Mouse (Mus musculus) CD4-positive, CD25-positive, alpha-beta regulatory T cell, adult 2 months (primary cell): ENCODE measurements at regions not wholly inside any gene's neighbourhood (a gene's known extent, or its start where the extent isn't known, plus 50 kb on each side); places are given as distances from the start of the nearest gene placed in this dataset.
"Not testable (repeated sequence)": the region's sequence is repeated elsewhere in the genome, so short reads cannot be mapped to it uniquely, and the experiment has no call there.

Experiments used
- DNase-seq: peaks from one replicate; pipeline ENCODE4 v3.0.0-alpha.2; 2012; ENCODE audit warnings: low read depth, low spot score

- no peak for DNase-seq
These were observed 163.3 kb upstream of the Fer start for GRCm38 (mm10) chr17:63699537-63699936.

DNA sequence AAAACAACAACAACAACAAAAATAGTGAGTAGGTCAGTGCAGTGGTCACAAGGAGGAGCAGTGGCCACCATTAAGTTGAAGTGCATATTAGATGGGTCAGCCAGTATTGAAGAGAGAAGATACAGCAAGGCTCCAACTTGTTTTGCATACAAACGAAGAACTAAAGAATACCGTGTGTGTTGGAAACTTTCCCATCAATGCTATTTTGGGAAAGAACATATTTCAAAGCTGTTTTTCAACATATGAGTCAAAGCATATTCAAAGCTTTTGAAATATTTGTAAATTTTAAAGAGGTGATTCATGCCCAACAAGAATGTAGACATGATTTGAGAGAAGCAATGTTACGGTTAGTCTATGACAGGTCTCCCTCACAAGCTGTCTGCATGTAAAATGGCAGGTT is 157.9 kb upstream of the Fer start:
- no peak for DNase-seq

DNA sequence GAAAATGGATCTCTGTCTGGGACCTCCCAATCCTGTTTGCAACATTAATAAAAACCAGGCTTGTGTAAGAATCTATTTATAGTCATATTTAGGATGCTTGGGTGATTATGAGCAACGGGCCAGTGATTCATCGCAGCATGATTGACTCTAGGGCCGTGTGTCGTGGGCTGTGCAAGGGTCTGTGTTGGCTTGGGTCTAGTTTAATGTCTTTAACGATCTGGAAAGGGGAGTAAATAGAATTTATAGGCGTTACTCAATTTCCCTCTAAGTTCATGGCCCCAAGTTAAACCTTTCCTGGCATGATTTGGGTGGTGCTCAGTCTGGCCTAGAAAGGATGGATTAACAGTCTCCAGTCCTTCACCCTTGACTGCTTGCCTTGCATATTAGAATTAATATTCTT is 149.9 kb upstream of the Fer start:
- no peak for DNase-seq

- DNase-seq = no peak
These were observed 147.2 kb upstream of the Fer start for GRCm38 (mm10) chr17:63715687-63716086.

DNA sequence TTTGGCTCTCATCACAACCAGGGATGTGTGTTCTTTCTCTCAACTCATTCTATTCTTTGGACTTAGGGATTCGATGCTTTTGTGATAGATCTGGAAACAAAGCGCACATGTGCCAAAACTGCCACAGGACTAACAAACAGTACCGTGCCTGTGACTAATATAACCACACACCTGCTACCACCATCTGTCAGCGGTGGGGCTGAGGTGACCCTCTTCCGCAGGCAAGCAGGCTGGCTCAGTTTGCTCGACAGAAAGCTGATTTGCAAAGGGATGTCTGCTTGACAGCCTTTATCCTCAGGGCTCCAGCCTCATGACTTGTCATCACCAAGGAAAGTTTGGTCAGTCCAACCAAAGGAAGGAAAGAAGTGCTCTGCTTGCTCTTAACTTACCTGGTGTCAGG is 146.7 kb upstream of the Fer start:
- DNase-seq = no peak

- no peak for DNase-seq
These were observed 145.7 kb upstream of the Fer start for GRCm38 (mm10) chr17:63717051-63717578.

DNA sequence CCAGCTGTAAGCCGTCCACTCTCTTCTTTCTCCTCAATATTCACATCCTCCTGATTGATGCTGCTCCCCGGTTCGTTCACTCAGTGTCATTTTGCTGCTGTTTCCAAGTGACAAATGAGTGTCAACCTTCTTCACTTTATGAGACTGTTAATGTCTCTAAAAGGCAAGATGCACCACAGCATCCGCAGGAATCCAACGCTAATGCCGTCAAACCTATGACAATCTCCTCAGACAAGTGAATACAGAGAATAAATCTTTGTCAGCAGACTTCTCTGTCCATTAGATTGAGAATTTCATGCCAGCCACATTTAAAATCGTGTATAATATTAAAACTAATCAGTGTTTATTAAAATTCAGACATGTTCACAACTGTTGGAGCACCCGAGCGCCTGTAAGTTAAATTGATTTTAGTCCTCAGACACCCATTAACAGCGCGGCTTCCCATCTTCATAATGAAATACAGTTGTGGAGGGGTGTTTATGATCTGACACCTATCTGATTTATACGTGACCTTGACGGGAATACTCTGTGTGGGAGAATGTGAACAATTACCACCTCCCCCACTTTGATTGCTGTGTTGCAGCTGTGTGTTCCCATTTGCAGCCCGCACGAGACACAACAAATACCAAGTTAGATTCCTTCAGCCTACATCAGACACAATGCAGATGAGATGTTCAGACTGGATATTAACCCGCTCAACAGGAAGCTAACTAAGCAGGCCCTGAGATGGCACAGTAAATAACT is 143.7 kb upstream of the Fer start:
- no peak for DNase-seq

- no peak for DNase-seq
These were observed 143.1 kb upstream of the Fer start for GRCm38 (mm10) chr17:63719771-63720170.

DNA sequence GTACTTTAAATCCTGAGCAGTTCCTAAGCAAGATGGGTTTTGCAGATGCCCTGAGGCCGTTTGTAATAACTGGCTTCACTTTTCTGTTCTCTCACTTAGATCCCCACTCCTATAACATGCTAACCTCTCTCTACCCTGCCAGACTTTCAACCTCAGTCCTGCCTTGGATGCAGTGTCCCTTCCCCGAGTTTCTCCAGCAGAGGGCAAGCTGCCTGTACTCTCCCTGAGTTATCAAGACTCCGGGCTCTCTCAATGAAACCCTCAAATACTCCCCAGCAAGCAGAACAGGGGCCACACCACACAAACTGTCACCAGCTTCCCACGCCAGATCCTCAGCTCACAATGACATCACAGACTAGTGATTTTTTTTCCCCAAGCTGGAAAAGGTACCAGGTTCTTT is 142.0 kb upstream of the Fer start:
- DNase-seq = no peak

GRCm38 (mm10) chr17:63722434-63723004 is 140.3 kb upstream of the Fer start:
- DNase-seq = no peak

- no peak for DNase-seq
These were observed 124.7 kb upstream of the Fer start for GRCm38 (mm10) chr17:63738206-63738605.

DNA sequence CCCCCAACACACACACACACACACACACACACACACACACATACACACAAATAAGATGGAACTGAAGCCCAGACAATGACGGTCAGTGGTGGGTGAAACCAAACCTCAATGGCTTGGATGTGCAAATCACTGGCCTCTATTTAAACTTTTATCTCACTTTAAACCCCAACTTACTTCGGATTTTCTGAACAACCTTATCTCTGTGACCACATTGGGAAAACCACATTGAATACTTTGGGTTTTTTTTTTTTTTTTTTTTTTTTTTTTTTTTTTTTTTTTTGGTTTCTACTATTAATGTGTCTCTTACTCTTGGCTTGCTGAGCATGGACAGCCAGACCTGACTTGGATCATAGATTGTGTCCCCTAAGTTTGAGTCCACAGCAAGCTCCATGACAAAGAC is 123.2 kb upstream of the Fer start:
- no peak for DNase-seq

DNA sequence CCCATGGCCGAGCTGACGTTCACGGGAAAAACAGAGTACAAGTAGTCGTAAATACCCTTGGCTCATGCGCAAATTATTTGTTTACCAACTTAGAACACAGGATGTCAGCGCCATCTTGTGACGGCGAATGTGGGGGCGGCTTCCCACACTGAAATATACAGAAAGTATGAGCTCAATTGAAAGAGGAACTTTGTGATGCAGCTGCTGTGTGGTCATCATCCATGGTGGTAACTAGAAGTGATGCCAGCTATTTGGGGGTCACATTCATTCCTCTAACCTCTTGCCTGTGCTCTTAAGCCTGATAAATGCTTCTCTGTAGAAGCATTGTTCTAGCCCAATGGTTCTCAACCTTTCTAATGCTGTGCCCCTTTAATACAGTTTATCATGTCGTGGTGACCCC is 113.6 kb upstream of the Fer start:
- not testable (repeated sequence) for DNase-seq

GRCm38 (mm10) chr17:63754399-63754798 is 108.5 kb upstream of the Fer start:
- DNase-seq = no peak

- no peak for DNase-seq
These were observed 104.8 kb upstream of the Fer start for GRCm38 (mm10) chr17:63757896-63758695.

DNA sequence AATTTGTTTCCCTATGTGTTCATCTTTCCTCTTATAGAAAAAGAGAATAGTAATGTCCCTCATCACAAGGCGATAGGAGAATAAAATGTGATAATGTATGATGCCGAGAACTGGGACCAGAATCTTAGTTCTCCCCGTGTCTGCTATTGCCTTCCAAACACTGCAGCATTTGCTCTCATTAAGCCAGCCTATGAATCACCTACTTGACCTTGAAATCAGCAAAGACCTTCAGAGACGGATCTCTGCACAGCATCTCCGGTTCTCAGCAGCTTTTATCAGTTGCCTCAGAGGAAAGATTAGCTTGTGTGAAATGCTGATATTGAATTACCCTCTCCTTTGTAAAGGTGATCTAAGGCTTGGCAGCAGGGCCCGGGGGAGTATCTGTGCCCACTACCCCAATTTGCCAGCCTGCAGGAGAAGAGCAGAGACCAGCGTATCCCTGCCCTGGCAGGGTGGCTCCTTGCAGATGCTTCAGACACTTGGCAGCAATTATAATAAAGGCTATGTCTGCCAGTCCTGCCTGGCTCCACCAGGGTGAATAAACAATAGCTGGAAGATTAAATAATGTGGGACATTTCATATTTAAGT is 104.0 kb upstream of the Fer start:
- DNase-seq = no peak

DNA sequence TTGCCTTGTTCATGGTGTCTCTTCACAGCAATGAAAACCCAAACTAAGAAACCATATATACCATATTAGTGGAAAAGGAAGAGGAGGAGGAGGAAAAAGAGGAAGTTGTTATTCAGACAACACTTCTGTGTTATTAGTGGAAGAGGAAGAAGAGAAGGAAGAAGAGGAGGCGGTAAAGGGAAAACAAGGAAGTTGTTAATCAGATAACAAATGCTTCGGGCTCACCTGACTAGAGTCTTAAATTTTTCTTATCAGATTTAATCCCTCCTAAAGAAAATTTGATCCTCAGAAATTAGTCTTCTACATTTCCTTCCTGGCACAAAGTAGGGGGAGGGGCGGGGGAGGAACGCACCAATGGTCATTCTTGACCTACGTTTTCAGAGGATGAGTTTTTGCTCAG is 101.8 kb upstream of the Fer start:
- DNase-seq = no peak

DNA sequence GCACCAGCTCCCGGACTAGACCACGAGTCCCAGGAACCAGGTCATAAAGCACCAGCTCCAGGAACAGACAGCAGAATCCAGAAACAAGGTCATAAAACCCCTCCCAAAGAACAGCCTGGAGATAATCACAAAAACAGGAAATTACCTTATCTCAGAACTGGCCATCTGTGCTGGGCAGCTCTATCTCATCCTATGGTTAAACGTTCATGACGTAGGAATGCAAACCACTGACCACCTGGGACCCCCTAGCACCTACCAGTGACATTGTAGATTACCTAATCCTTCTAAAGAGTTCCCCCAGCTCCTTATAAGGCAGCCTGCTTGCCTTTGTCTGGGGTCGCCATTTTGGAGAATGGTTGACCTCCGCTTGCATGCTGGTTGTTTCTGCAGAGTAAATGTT is 91.8 kb upstream of the Fer start:
- DNase-seq = no peak

- DNase-seq = no peak
These were observed 78.3 kb upstream of the Fer start for GRCm38 (mm10) chr17:63784381-63785116.

- no peak for DNase-seq
These were observed 76.4 kb upstream of the Fer start for GRCm38 (mm10) chr17:63786444-63786843.

GRCm38 (mm10) chr17:63794352-63794751 is 68.5 kb upstream of the Fer start:
- DNase-seq = no peak

- no peak for DNase-seq
These were observed 64.5 kb upstream of the Fer start for GRCm38 (mm10) chr17:63798381-63798780.
